Mouse (Mus musculus) bone marrow macrophage, adult 2 months (primary cell): ENCODE measurements around the gene Tpbgl. TPM values are rescaled to one million over a fixed set of nuclear protein-coding genes. Genes with fewer than 3 reads are reported as not detected.

Experiments
- H3K27ac ChIP-seq: 2 replicates; pipeline ENCODE4 v1.5.1; 2012; ENCODE audit warnings: low read depth, low read length; ENCODE audit not compliant: insufficient read depth
- H3K4me1 ChIP-seq: 2 replicates; pipeline ENCODE4 v1.6.1; 2012; ENCODE audit warnings: low read length; ENCODE audit not compliant: control insufficient read depth, insufficient read depth
- H3K4me3 ChIP-seq: 2 replicates; pipeline ENCODE4 v1.5.1; 2012; ENCODE audit warnings: mild to moderate bottlenecking, low read length, moderate library complexity; ENCODE audit not compliant: insufficient read depth
- CTCF ChIP-seq: IDR thresholded peaks from 2 replicates; pipeline ENCODE4 v1.5.1; 2012; ENCODE audit warnings: low read depth, mild to moderate bottlenecking, low read length, moderate library complexity
- POLR2A ChIP-seq: IDR thresholded peaks from 2 replicates; pipeline ENCODE4 v1.6.1; 2012; ENCODE audit warnings: mild to moderate bottlenecking, low read depth, low read length, borderline replicate concordance
- polyA plus RNA-seq: library from polyadenylated mRNA; stranded (reverse); fragments of >200 nt; gene quantifications from 2 replicates; pipeline ENCODE4 v1.2.4, GENCODE M21; 2012; ENCODE audit not compliant: missing spikeins, insufficient read depth, insufficient read length

The Tpbgl gene
- polyA plus RNA-seq, 1 experiment, result 0.78 TPM

- no peak overlapping the region for H3K4me3 ChIP-seq
- no peak for TF ChIP-seq CTCF
- TF ChIP-seq POLR2A, result no peak
- peaks cover 2% of the 10 kb centered on the region; the same call in 1 of the 2 replicates for H3K4me1 ChIP-seq
- H3K27ac ChIP-seq, result no peak overlapping the region
Observed at GRCm38 (mm10) chr7:99606766-99607165, 20.1 kb downstream of the Tpbgl start.

DNA sequence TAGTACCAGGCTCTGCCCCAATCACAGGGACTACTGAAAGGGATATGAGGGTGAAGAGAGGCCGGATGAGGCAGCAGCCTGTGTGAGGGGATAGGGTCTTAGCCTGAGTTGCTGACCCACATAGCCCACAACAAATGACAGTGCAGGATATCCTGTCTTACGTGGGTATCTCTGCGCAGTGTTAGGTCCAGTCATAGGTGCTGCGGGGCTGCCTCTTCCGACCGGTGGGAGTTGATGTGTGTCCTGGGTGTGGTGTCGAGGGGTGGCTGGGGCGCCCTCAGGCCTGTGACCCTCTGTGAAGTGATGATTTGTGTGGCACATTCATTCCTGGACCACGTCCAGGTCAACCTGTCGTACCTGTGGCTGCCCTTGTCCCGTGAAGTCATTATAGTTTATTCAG lies 20.6 kb downstream of the Tpbgl start:
- Histone ChIP-seq H3K27ac (no peak overlapping the region), H3K4me1 (peaks cover 2% of the 10 kb centered on the region; the same call in 1 of the 2 replicates), H3K4me3 (no peak overlapping the region)
- no peak for TF ChIP-seq POLR2A
- no peak for TF ChIP-seq CTCF

DNA sequence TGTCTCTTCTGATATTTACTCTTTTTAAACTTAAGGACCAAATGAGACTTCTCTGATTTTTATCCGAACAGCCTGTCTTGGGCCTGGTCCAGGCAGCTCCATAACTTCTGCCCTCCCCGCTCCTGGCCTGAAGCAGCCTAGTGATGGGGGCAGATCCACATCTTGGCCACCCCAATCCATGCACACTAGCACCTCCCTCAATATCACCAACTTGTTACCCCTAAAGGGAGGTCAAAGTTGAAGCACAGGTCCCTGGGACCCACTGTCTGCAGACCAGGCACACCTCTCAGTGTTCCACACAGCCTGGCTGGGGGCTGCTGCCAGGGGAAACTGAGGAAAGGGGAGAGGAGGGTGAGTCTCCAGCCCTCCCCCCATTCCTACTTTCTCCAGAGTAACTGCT lies 21.8 kb downstream of the Tpbgl start:
- Histone ChIP-seq H3K27ac (no peak overlapping the region), H3K4me3 (no peak overlapping the region), H3K4me1 (peaks cover 2% of the 10 kb centered on the region; the same call in 1 of the 2 replicates)
- TF ChIP-seq CTCF (no peak), POLR2A (no peak)

DNA sequence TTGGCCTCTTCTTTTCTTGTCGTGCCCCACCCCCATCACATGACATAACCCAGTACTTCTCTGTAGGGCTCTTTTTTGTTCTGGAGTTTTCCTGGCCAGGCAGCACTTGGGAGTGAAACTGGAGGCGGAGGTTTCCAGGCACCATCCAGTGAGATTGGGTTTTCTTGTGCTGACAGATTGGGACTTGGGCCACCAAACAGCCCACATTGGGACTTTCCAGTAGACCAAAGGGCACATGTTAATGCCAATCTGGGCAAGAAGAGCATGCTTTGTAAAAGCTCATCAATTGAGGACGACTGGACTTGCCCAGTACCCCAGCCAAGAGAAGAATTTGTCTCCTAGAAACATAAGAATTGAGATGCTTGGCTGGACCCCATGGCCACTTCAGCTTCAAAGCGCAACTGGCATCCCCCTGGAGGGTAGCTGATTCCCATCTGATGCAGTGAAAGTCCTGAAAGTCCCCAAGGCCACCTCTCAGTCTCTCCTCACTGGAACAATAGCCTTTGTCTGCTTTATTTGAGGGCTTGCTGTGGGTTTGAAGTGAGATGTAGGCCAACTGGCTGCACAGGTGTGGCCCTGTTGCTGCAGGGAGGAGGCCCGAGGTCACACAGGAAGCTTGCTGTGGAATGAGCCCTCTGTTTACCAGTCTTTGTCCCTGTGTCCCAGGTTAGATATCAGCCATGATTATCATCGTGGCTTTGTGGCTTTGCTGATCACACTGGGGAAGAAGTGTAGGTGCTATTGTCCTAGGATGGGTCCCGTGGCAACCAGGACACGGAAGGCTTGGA lies 22.8 kb downstream of the Tpbgl start:
- no peak overlapping the region for H3K27ac ChIP-seq

DNA sequence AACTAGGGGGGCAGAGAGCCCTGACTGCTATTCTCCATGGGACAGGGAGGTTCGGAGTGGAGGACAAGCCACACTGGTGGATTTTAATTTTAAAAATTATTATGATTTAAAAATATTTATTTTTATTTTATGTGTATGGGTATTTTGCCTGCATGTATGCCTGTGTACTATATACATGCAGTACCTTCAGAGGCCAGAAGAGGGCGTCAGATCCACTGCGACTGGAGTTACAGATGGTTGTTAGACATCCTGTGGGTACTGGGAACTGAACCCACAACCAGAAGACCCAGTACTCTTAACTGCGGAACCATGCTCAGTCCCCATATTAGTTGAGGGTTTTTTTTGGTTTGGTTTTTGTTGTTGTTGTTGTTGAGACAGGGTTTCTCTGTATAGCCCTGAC lies 28.2 kb downstream of the Tpbgl start:
- no peak overlapping the region for H3K27ac ChIP-seq
- H3K4me1 ChIP-seq, result no peaks in the 10 kb centered on the region
- TF ChIP-seq POLR2A, result no peak
- TF ChIP-seq CTCF, result peak; percentile 34; the same call in 1 of the 2 replicates
- no peak overlapping the region for H3K4me3 ChIP-seq

More for the DNA sequence above, 22.8 kb downstream of the Tpbgl start:
- Histone ChIP-seq H3K4me3 (no peak overlapping the region), H3K4me1 (peaks cover 2% of the 10 kb centered on the region; the same call in 1 of the 2 replicates)
- TF ChIP-seq CTCF (no peak), POLR2A (no peak)

DNA sequence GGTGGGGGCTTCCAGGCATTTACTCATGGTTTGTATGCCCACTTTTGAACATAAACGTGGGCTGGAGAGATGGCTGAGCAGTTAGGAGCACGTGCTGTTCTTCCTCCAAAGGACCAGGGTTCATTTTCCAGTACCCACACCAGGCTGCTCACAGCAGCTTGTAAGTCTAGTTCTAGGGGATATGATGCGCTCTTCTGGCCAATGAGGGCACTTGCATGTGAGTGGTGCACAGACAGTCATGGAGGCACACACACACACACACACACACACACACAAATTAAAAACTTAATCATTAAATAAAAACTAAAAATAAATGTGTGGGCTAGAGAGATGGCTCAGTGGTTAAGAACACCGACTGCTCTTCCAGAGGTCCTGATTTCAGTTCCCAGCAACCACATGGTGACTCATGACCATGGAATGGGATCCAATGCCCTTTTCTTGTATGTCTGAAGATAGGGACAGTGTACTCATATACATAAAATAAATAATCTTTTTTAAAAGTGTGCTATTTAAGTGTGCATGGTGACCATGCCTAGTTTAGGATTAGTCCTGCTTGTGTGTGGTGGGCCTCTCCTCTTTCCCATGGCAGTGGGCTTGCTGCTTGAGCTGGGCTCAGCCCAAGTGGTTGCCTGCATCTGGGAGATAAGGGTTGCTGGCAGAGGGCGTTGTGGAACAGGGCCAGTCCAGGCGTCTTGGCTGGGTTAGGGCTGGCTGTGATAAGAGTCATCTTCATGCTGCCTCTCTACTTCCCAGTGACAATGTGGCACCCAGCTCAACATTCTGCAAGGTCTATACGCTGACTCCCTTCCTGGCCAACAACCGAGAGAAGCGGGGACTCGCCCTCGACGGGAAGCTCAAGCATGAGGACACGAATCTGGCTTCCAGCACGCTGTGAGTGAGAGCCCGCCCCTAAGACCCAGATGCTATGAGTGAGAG lies 32.8 kb downstream of the Tpbgl start:
- TF ChIP-seq POLR2A, result no peak
- no peak for TF ChIP-seq CTCF
- no peak overlapping the region for H3K4me3 ChIP-seq
- H3K27ac ChIP-seq, result no peak overlapping the region
- H3K4me1 ChIP-seq, result no peaks in the 10 kb centered on the region

- no peak overlapping the region for H3K27ac ChIP-seq
- no peak for TF ChIP-seq POLR2A
- no peak for TF ChIP-seq CTCF
- no peak overlapping the region for H3K4me3 ChIP-seq
- H3K4me1 ChIP-seq, result no peaks in the 10 kb centered on the region
Observed at GRCm38 (mm10) chr7:99592669-99593068, 34.2 kb downstream of the Tpbgl start.

- Histone ChIP-seq H3K4me1 (no peaks in the 10 kb centered on the region), H3K4me3 (no peak overlapping the region), H3K27ac (no peak overlapping the region)
- TF ChIP-seq POLR2A (no peak), CTCF (no peak)
Observed at GRCm38 (mm10) chr7:99590646-99591045, 36.3 kb downstream of the Tpbgl start.

GRCm38 (mm10) chr7:99590064-99590463 lies 36.8 kb downstream of the Tpbgl start:
- Histone ChIP-seq H3K4me3 (no peak overlapping the region), H3K27ac (no peak overlapping the region), H3K4me1 (no peaks in the 10 kb centered on the region)
- TF ChIP-seq CTCF (peak; percentile 43), POLR2A (no peak)
